Mouse (Mus musculus): Measurements from ENCODE around the gene Tnfrsf1b. TPM values are rescaled to one million over a fixed set of nuclear protein-coding genes. Genes with fewer than 3 reads are reported as not detected.

Gene Tnfrsf1b
- polyA plus RNA-seq, 1 experiment from 2014 or later, result 2.0 TPM

DNA sequence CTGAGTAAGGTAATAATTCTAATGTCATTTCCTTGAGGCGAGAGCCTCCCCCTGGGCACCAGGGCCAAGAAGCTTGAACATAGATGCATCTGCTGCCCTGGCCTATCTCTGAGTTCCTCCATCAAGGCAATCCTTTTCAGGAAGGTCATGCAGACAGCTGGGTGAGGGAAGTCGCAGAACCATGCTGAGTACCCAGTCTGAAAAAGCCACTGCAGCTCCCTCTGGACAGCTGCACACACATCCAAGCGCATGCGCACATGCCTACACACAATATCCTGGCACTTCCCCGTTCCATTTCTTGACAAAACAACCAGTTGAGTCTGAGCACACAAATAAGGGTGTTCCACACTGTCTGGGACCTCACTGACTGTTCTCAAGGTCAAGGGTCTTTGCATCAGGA lies 14.9 kb downstream of the Tnfrsf1b start:
- Histone ChIP-seq H3K27me3 (ENCODE audit: control insufficient read depth, insufficient read depth, low read length) (no peaks in the 10 kb centered on the region), H3K36me3 (ENCODE audit: control insufficient read depth, insufficient read depth, low read length) (no peaks in the 10 kb centered on the region), H3K4me1 (ENCODE audit: control insufficient read depth, insufficient read depth, low read length) (no peaks in the 10 kb centered on the region), H3K4me2 (ENCODE audit: low read depth) (no peak overlapping the region), H3K9me3 (ENCODE audit: control insufficient read depth, low read length) (0 out of 2 replicates have a peak, but pooled peaks cover 2% of the 10 kb centered on the region), H3K4me3 (ENCODE audit: low read depth, low read length) (no peak overlapping the region), H3K9ac (ENCODE audit: low read length) (no peak overlapping the region), H3K27ac (ENCODE audit: low read depth, low read length) (no peak overlapping the region)
- 84% methylated on average over 5 of the region's 5 CpGs for WGBS
- ATAC-seq (ENCODE audit: insufficient read depth, low FRiP score, low TSS enrichment) (no peak), DNase-seq (ENCODE audit: low spot score) (no peak)

DNA sequence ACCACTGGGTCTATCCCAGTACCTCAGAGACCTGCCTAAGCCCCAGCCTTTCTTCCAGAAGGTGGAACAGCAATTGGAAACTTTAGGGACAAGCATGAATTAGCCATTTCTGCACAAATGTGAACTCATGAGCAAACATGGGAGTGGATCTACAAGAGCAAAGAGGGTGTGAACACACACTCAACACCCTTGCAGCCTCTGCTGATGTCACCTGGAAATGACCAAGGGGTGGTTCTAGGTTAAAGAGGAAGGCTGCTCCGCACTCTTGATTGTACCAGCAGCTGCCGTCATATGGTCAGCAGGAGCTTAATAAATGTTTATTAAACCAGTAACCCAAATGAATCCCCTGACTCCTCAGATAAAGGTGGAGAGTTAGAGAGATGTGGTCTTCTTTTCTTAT lies 16.0 kb downstream of the Tnfrsf1b start:
- Histone ChIP-seq H3K9me3 (ENCODE audit: control insufficient read depth, low read length) (0 out of 2 replicates have a peak, but pooled peaks cover 2% of the 10 kb centered on the region), H3K27ac (ENCODE audit: low read depth, low read length) (no peak overlapping the region), H3K4me1 (ENCODE audit: control insufficient read depth, insufficient read depth, low read length) (no peaks in the 10 kb centered on the region), H3K4me3 (ENCODE audit: low read depth, low read length) (no peak overlapping the region), H3K27me3 (ENCODE audit: control insufficient read depth, insufficient read depth, low read length) (no peaks in the 10 kb centered on the region), H3K9ac (ENCODE audit: low read length) (no peak overlapping the region), H3K36me3 (ENCODE audit: control insufficient read depth, insufficient read depth, low read length) (no peaks in the 10 kb centered on the region), H3K4me2 (ENCODE audit: low read depth) (no peak overlapping the region)
- 91% methylated on average over 2 of the region's 2 CpGs for WGBS
- DNase-seq (ENCODE audit: low spot score) (no peak), ATAC-seq (ENCODE audit: insufficient read depth, low FRiP score, low TSS enrichment) (no peak)

DNA sequence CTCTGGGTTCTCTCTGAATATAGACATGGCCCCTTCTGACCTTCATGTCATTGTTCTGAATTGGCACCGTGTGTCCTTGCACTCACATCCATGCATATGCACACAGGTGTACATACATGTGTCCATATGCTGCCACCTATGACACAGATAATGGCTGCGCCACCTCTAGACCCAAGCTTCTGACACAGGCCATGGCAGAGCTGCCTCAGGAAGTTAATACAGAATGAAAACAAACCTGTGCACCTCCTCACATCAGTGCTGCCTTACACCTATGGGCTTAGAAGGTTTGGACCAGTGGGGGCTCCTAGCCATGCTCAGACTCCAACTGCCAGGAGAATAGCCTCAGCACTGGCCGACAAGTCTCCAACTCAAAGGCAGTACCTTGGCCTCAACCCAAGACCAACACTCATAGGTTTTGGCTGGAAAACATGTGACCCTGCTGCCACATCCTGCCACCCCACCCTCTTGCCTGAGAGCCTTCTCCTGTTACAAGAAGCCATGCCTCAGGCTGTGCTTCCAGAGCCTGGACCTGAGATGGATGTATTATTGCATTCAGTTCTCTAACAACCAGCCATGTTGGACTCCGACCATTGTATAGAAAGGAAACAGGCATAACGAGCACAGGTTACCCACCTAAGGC lies 17.0 kb downstream of the Tnfrsf1b start:
- Histone ChIP-seq H3K27ac (ENCODE audit: low read depth, low read length) (no peak overlapping the region), H3K27me3 (ENCODE audit: control insufficient read depth, insufficient read depth, low read length) (no peaks in the 10 kb centered on the region), H3K36me3 (ENCODE audit: control insufficient read depth, insufficient read depth, low read length) (no peaks in the 10 kb centered on the region), H3K9me3 (ENCODE audit: control insufficient read depth, low read length) (0 out of 2 replicates have a peak, but pooled peaks cover 2% of the 10 kb centered on the region), H3K9ac (ENCODE audit: low read length) (no peak overlapping the region), H3K4me1 (ENCODE audit: control insufficient read depth, insufficient read depth, low read length) (no peaks in the 10 kb centered on the region), H3K4me3 (ENCODE audit: low read depth, low read length) (no peak overlapping the region), H3K4me2 (ENCODE audit: low read depth) (no peak overlapping the region)
- ATAC-seq (ENCODE audit: insufficient read depth, low FRiP score, low TSS enrichment) (no peak), DNase-seq (ENCODE audit: low spot score) (no peak)
- WGBS, result 91% methylated on average over 5 of the region's 5 CpGs

DNA sequence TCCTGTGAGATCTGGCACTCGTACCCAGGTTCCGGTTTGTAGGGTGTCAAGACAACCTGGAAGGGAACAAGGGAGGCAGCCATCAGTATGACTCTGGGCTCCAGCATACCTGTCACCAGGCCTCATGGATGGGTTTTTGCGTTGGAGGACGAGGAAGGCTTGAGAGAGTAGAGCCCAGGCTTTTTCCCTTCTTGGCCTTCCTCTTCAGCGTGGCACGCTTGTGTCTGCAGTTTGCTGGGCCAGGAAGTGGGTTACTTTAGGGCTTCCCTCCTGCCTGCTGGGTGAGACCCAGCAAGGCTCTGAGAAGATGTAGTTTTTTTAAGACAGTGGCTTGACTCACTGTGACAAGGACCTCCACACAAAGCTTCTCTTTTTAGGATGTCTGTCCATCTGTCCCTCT lies 17.6 kb downstream of the Tnfrsf1b start:
- WGBS, result 91% methylated on average over 6 of the region's 6 CpGs

DNA sequence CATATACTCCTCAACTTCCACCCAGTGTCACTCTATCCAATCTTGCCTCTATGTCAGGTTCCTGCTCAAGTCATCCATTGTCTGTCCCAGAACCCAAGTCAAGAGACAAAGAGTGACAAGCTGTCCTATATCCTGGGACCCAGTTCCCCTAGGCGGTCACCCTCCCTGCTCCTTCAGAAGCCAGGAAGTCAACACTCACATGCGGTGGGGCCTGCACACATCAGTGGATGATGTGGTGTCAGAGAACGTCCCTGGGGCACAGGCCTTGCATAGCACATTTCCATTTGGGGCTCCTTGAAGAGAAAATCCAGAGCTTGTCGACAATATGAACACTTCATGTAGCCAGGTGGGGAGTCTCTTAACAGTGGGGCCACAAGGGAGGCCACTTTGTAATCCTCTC lies 22.1 kb downstream of the Tnfrsf1b start:
- Histone ChIP-seq H3K9ac (ENCODE audit: low read length) (no peak overlapping the region), H3K4me1 (ENCODE audit: control insufficient read depth, insufficient read depth, low read length) (no peaks in the 10 kb centered on the region), H3K27me3 (ENCODE audit: control insufficient read depth, insufficient read depth, low read length) (no peaks in the 10 kb centered on the region), H3K9me3 (ENCODE audit: control insufficient read depth, low read length) (0 out of 2 replicates have a peak, but pooled peaks cover 1% of the 10 kb centered on the region), H3K4me3 (ENCODE audit: low read depth, low read length) (no peak overlapping the region), H3K4me2 (ENCODE audit: low read depth) (no peak overlapping the region), H3K27ac (ENCODE audit: low read depth, low read length) (no peak overlapping the region), H3K36me3 (ENCODE audit: control insufficient read depth, insufficient read depth, low read length) (no peaks in the 10 kb centered on the region)
- DNase-seq (ENCODE audit: low spot score) (no peak), ATAC-seq (ENCODE audit: insufficient read depth, low FRiP score, low TSS enrichment) (no peak)
- WGBS, result 94% methylated on average over 4 of the region's 4 CpGs

More for the DNA sequence above, 17.6 kb downstream of the Tnfrsf1b start:
- H3K36me3 ChIP-seq (ENCODE audit: control insufficient read depth, insufficient read depth, low read length), result no peaks in the 10 kb centered on the region
- ATAC-seq (ENCODE audit: insufficient read depth, low FRiP score, low TSS enrichment) (no peak), DNase-seq (ENCODE audit: low spot score) (no peak)
- H3K4me1 ChIP-seq (ENCODE audit: control insufficient read depth, insufficient read depth, low read length), result no peaks in the 10 kb centered on the region
- no peaks in the 10 kb centered on the region for H3K27me3 ChIP-seq (ENCODE audit: control insufficient read depth, insufficient read depth, low read length)
- H3K4me2 ChIP-seq (ENCODE audit: low read depth), result no peak overlapping the region
- H3K9ac ChIP-seq (ENCODE audit: low read length), result no peak overlapping the region
- 0 out of 2 replicates have a peak, but pooled peaks cover 2% of the 10 kb centered on the region for H3K9me3 ChIP-seq (ENCODE audit: control insufficient read depth, low read length)
- no peak overlapping the region for H3K4me3 ChIP-seq (ENCODE audit: low read depth, low read length)
- no peak overlapping the region for H3K27ac ChIP-seq (ENCODE audit: low read depth, low read length)

DNA sequence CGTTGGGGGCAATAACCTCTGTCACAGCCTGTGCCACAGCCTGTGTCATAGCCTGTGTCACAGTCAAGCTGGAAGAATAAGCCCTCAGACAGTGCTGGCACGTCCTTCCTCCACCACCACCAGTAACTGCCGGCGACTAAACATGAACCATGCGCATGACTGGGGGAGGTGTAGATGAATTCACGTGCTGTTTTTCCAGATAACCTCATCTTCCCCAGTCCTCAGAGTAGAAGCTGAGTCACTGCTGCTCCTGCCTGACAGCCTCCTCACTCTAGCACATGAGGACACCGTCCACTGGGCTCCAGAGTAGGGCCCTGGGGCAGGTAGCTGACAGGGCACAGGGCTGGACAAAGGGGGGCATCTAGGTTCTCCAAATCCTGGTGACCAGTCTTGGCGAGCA lies 24.6 kb downstream of the Tnfrsf1b start:
- Histone ChIP-seq H3K27ac (ENCODE audit: low read depth, low read length) (no peak overlapping the region), H3K27me3 (ENCODE audit: control insufficient read depth, insufficient read depth, low read length) (no peaks in the 10 kb centered on the region), H3K4me3 (ENCODE audit: low read depth, low read length) (no peak overlapping the region), H3K36me3 (ENCODE audit: control insufficient read depth, insufficient read depth, low read length) (no peaks in the 10 kb centered on the region), H3K9me3 (ENCODE audit: control insufficient read depth, low read length) (no peaks in the 10 kb centered on the region), H3K4me1 (ENCODE audit: control insufficient read depth, insufficient read depth, low read length) (no peaks in the 10 kb centered on the region), H3K4me2 (ENCODE audit: low read depth) (no peak overlapping the region), H3K9ac (ENCODE audit: low read length) (no peak overlapping the region)
- ATAC-seq (ENCODE audit: insufficient read depth, low FRiP score, low TSS enrichment), result no peak
- 81% methylated on average over 8 of the region's 8 CpGs for WGBS
- no peak for DNase-seq (ENCODE audit: low spot score)

DNA sequence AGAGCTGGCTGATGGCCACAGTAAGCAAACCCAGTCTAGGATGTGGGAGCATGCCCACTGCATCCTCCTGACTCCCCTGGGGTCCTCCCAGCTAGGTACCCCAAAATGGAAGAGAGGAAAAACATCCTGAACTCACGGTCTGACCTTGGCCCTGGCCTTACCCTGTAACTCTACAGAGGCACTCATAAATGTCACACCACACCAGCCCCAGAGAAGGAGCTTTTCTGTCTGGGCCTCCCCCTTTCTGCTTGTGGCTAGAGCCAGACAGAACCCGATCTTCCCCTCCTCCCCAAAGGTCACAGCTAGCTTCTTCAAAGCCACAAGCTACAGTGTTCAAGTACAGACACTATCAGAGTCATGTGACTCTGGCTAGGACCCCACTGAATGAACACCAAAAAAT lies 25.3 kb downstream of the Tnfrsf1b start:
- Histone ChIP-seq H3K36me3 (ENCODE audit: control insufficient read depth, insufficient read depth, low read length) (no peaks in the 10 kb centered on the region), H3K4me1 (ENCODE audit: control insufficient read depth, insufficient read depth, low read length) (no peaks in the 10 kb centered on the region), H3K9me3 (ENCODE audit: control insufficient read depth, low read length) (no peaks in the 10 kb centered on the region), H3K9ac (ENCODE audit: low read length) (no peak overlapping the region), H3K4me2 (ENCODE audit: low read depth) (no peak overlapping the region), H3K4me3 (ENCODE audit: low read depth, low read length) (no peak overlapping the region), H3K27ac (ENCODE audit: low read depth, low read length) (no peak overlapping the region), H3K27me3 (ENCODE audit: control insufficient read depth, insufficient read depth, low read length) (no peaks in the 10 kb centered on the region)
- 73% methylated on average over 2 of the region's 2 CpGs for WGBS
- ATAC-seq (ENCODE audit: insufficient read depth, low FRiP score, low TSS enrichment) (no peak), DNase-seq (ENCODE audit: low spot score) (no peak)

DNA sequence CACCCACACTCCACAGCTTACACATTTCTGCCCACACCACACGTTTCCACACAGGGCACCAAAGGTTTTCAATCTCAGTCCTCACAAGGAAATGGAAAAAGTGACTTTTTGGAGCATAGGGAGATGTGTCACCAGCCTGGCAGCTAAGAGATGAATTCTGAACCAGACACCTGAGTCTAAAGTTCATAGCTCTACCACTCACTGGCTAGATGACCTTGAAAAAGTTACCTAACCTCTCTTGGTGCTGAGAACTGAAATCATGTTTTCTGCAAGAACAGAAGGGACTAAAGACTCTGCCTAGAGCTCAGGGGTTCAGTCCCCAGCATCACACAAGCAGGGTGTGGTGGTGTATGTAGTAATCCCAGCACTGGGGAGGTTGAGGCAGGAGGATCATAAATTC lies 26.7 kb downstream of the Tnfrsf1b start:
- Histone ChIP-seq H3K9ac (ENCODE audit: low read length) (no peak overlapping the region), H3K9me3 (ENCODE audit: control insufficient read depth, low read length) (no peaks in the 10 kb centered on the region), H3K4me1 (ENCODE audit: control insufficient read depth, insufficient read depth, low read length) (no peaks in the 10 kb centered on the region; the same call in 1 of the 2 replicates), H3K36me3 (ENCODE audit: control insufficient read depth, insufficient read depth, low read length) (no peaks in the 10 kb centered on the region), H3K4me3 (ENCODE audit: low read depth, low read length) (no peak overlapping the region), H3K27me3 (ENCODE audit: control insufficient read depth, insufficient read depth, low read length) (no peaks in the 10 kb centered on the region), H3K4me2 (ENCODE audit: low read depth) (no peak overlapping the region), H3K27ac (ENCODE audit: low read depth, low read length) (no peak overlapping the region)
- ATAC-seq (ENCODE audit: insufficient read depth, low FRiP score, low TSS enrichment), result no peak
- WGBS, result 85% methylated on average over 1 of the region's 1 CpGs
- DNase-seq (ENCODE audit: low spot score), result no peak

DNA sequence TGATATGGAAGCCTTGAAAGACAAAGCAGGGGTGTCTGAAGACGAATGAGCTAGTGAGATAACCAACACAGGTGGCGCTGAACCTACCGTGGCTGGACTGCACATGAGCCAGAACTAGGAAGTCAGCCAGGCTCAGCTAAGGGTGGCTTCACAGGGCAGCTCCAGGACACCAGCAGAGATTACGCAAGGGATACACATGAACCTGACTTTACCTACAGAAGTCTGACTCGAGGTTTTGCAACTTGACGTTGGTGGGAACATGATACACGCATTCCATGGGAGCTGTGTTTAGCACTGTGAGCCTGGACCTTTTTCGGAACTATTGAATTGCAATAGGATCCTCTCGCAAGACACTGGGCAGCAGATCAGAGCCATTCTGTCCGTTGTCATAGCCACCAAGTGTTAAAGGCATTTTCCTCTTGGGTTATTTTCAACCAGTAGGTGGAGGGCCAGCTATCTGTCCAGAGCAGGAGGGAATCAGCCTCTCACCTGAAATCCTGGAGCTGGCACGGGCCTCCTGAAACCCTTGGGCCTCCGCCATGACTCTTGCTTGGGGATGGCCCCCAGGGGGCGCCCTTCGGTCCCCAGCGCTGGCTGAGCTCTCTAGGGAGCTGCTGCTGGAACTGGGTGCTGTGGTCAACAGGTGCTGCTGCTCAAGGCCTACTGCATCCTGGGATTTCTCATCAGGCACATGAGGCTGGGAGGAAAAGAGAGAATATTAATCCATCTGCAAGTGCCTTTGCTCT lies 27.3 kb downstream of the Tnfrsf1b start:
- Histone ChIP-seq H3K27ac (ENCODE audit: low read depth, low read length) (no peak overlapping the region), H3K9ac (ENCODE audit: low read length) (no peak overlapping the region), H3K4me2 (ENCODE audit: low read depth) (no peak overlapping the region), H3K4me3 (ENCODE audit: low read depth, low read length) (no peak overlapping the region), H3K9me3 (ENCODE audit: control insufficient read depth, low read length) (no peaks in the 10 kb centered on the region), H3K27me3 (ENCODE audit: control insufficient read depth, insufficient read depth, low read length) (no peaks in the 10 kb centered on the region), H3K4me1 (ENCODE audit: control insufficient read depth, insufficient read depth, low read length) (no peaks in the 10 kb centered on the region; the same call in 1 of the 2 replicates), H3K36me3 (ENCODE audit: control insufficient read depth, insufficient read depth, low read length) (no peaks in the 10 kb centered on the region)
- ATAC-seq (ENCODE audit: insufficient read depth, low FRiP score, low TSS enrichment), result no peak
- DNase-seq (ENCODE audit: low spot score), result no peak
- WGBS, result 64% methylated on average over 14 of the region's 15 CpGs

All from neural tube, embryonic 11.5 days (tissue).